Mouse (Mus musculus) ES-E14 (cell line): ENCODE results near the gene Man1c1. TPM values are rescaled to one million over a fixed set of nuclear protein-coding genes. Genes with fewer than 3 reads are reported as not detected.
A peak's percentile ranks its signal among the peaks of the same experiment; 100 is the strongest.

Source experiments
- DNase-seq: peaks from one replicate; pipeline ENCODE4 v3.0.0-alpha.2; 2013; ENCODE audit warnings: low read depth, low spot score
- H3K27ac ChIP-seq: 2 replicates; pipeline ENCODE4 v1.5.1; 2012; ENCODE audit warnings: low read depth, mild to moderate bottlenecking, low read length, moderate library complexity, mixed read lengths; ENCODE audit not compliant: poor library complexity, insufficient read depth, severe bottlenecking
- H3K36me3 ChIP-seq: 2 replicates; pipeline ENCODE4 v1.6.1; 2012; ENCODE audit warnings: mild to moderate bottlenecking, low read length, moderate library complexity, mixed read lengths; ENCODE audit not compliant: control insufficient read depth, poor library complexity, insufficient read depth, severe bottlenecking
- H3K4me1 ChIP-seq, 2 experiments: fragments of 150-350 bp in 1 of 2; sonication (generic) in 1 of 2; 2 replicates each; pipeline ENCODE4 v1.6.1; 2012; ENCODE audit warnings: low read length in 2 of 2, mild to moderate bottlenecking in 1 of 2, mixed read lengths in 1 of 2; ENCODE audit not compliant: control insufficient read depth in 2 of 2, insufficient read depth in 2 of 2, poor library complexity in 1 of 2
- H3K4me3 ChIP-seq, 2 experiments: fragments of 150-350 bp in 1 of 2; sonication (generic) in 1 of 2; 2 replicates each; pipeline ENCODE4 v1.5.1; 2012; ENCODE audit warnings: low read length in 2 of 2, low read depth in 1 of 2, mild to moderate bottlenecking in 1 of 2, mixed read lengths in 1 of 2; ENCODE audit not compliant: insufficient read depth in 1 of 2, poor library complexity in 1 of 2, severe bottlenecking in 1 of 2
- H3K9ac ChIP-seq: 2 replicates; pipeline ENCODE4 v1.6.1; 2012; ENCODE audit warnings: low read depth, mild to moderate bottlenecking, low read length, mixed read lengths; ENCODE audit not compliant: poor library complexity, insufficient read depth, severe bottlenecking
- H3K9me3 ChIP-seq: fragments of 150-350 bp; sonication (generic); 2 replicates; pipeline ENCODE4 v1.6.1; 2012; ENCODE audit warnings: low read depth, mild to moderate bottlenecking, low read length; ENCODE audit not compliant: control insufficient read depth, insufficient read depth
- CHD2 ChIP-seq: IDR thresholded peaks from 2 replicates; pipeline ENCODE4 v1.6.1; 2014; ENCODE audit warnings: mild to moderate bottlenecking, low read depth, low read length, inconsistent platforms
- HCFC1 ChIP-seq: IDR thresholded peaks from 2 replicates; pipeline ENCODE4 v1.6.1; 2012; ENCODE audit warnings: low read length, inconsistent platforms, borderline replicate concordance; ENCODE audit not compliant: insufficient read depth
- MAFK ChIP-seq: IDR thresholded peaks from 2 replicates; pipeline ENCODE4 v1.6.1; 2014; ENCODE audit warnings: mild to moderate bottlenecking, low read depth, low read length, inconsistent platforms; ENCODE audit not compliant: insufficient read depth
- ZC3H11A ChIP-seq: IDR thresholded peaks from 2 replicates; pipeline ENCODE4 v1.6.1; 2012; ENCODE audit warnings: low read depth, mild to moderate bottlenecking, inconsistent platforms, low read length, borderline replicate concordance
- ZNF384 ChIP-seq: IDR thresholded peaks from 2 replicates; pipeline ENCODE4 v1.6.1; 2012; ENCODE audit warnings: low read depth, low read length, inconsistent platforms
- in situ Hi-C, 2 experiments: fragments of 600-800 bp; cut with MboI; formaldehyde crosslinking; loops; one replicate each; pipeline ENCODE4 v1.15.1; 2025; ENCODE audit warnings: low sequenced_read_pairs in 2 of 2, inconsistent platforms in 1 of 2; ENCODE audit not compliant: unreplicated experiment in 2 of 2
- total RNA-seq: library from RNA; depleted of rRNA; stranded (reverse); fragments of 300-350 nt; gene quantifications from 2 replicates; pipeline ENCODE4 v1.2.3, GENCODE M21; 2012

Gene Man1c1
- total RNA-seq, 1 experiment: 6.1 TPM

DNA sequence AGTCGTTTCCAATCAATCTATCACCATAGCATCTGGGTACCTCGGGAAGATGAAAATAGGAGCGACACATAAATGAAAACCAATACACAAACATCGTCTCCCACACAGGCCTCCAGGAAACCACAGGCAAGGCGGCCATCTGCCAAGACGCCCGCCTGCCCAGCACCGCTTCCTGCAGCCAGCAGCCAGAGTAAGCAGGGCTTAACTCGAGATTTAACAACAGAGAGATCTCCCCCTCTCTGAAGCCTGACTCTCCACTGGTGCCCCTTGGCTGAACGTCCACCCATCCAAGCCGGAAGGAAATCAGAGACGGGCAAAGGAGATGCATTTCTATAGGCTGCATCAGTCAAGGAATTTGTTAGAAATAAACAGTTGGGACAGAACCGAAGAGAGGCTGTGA, 21.1 kb downstream of the Man1c1 start:
- H3K9me3 ChIP-seq: no peaks in the 10 kb centered on the region
- TF ChIP-seq ZNF384: no peak
- no peak for TF ChIP-seq CHD2
- TF ChIP-seq ZC3H11A: no peak
- TF ChIP-seq MAFK: no peak
- TF ChIP-seq HCFC1: no peak
- H3K36me3 ChIP-seq: no peaks in the 10 kb centered on the region
- H3K4me3 ChIP-seq: no peak overlapping the region
- H3K9ac ChIP-seq: no peak overlapping the region
- peaks cover 2 to 21% of the 10 kb centered on the region in 2 experiments; a peak in 1 of 4 replicates for H3K4me1 ChIP-seq
- in situ Hi-C loops: no loop called here
- H3K27ac ChIP-seq: no peak overlapping the region
- DNase-seq: no peak

DNA sequence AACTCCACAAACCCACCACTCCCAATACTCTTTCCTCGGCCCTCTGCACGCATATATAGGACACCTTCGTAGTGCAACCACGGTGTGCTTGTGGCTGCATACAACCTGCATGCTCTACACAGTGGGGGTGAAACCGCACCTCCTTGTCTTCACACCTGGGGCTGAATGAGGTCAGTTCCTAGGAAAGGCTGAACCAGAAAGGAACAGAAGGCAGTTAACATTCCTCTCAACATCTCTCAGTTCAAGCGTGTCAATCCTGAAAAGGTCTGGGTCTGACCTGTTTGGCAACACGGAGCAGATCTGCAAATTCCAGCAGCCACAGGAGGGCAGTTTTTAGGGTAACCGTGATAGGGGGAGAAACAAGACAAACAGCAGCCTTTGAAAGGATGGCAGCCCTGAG, 21.7 kb downstream of the Man1c1 start:
- TF ChIP-seq HCFC1: no peak
- peaks cover 2 to 21% of the 10 kb centered on the region in 2 experiments; a peak in 1 of 4 replicates for H3K4me1 ChIP-seq
- H3K9ac ChIP-seq: no peak overlapping the region
- H3K9me3 ChIP-seq: no peaks in the 10 kb centered on the region
- no peak for DNase-seq
- H3K27ac ChIP-seq: no peak overlapping the region
- no peaks in the 10 kb centered on the region for H3K36me3 ChIP-seq
- no peak overlapping the region for H3K4me3 ChIP-seq
- in situ Hi-C loops: no loop called here

GRCm38 (mm10) chr4:134681819-134682218, 22.3 kb downstream of the Man1c1 start:
- no peak overlapping the region for H3K4me3 ChIP-seq
- DNase-seq: no peak
- no peaks in the 10 kb centered on the region for H3K9me3 ChIP-seq
- TF ChIP-seq ZC3H11A: peak; percentile 71; the same call in 1 of the 2 replicates
- TF ChIP-seq MAFK: no peak
- no peak overlapping the region for H3K27ac ChIP-seq
- no peaks in the 10 kb centered on the region for H3K36me3 ChIP-seq
- H3K4me1 ChIP-seq: peaks cover 2 to 19% of the 10 kb centered on the region in 2 experiments; a peak in 1 of 4 replicates
- in situ Hi-C loops: no loop called here
- H3K9ac ChIP-seq: no peak overlapping the region

GRCm38 (mm10) chr4:134677556-134678508, 26.3 kb downstream of the Man1c1 start:
- no peaks in the 10 kb centered on the region for H3K9me3 ChIP-seq
- H3K4me1 ChIP-seq: peaks cover 0 to 13% of the 10 kb centered on the region in 2 experiments; a peak in 1 of 4 replicates
- no peak overlapping the region for H3K4me3 ChIP-seq
- in situ Hi-C loops: no loop called here
- no peak overlapping the region for H3K9ac ChIP-seq
- H3K36me3 ChIP-seq: no peaks in the 10 kb centered on the region
- no peak for TF ChIP-seq MAFK
- no peak for TF ChIP-seq CHD2
- TF ChIP-seq ZNF384: no peak
- TF ChIP-seq HCFC1: no peak
- no peak for TF ChIP-seq ZC3H11A
- no peak for DNase-seq
- H3K27ac ChIP-seq: no peak overlapping the region

DNA sequence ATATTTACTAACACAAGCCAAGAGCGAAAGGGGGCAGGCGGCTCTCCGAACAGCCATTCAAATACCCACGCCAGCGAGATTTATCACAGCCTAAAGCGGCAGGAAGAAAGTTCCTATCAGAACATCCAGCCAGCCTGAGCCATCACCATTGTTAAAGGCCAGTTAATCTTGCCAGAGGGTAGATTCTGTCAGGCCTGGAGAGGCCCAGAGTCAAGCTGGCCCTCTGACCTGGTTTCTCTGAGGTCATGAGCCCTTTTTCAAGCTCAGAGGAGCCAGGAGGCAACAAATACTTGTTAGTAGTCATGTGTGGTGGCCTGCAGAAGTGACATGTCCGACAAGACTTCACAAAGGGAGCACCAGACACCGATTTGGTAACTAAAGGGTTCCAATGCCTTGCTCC, 28.3 kb downstream of the Man1c1 start:
- H3K27ac ChIP-seq: no peak overlapping the region
- H3K4me1 ChIP-seq: peaks cover 0 to 7% of the 10 kb centered on the region in 2 experiments; a peak in 1 of 4 replicates
- H3K36me3 ChIP-seq: no peaks in the 10 kb centered on the region
- H3K9me3 ChIP-seq: no peaks in the 10 kb centered on the region
- H3K9ac ChIP-seq: no peak overlapping the region
- in situ Hi-C loops: no loop called here
- no peak for DNase-seq
- TF ChIP-seq CHD2: no peak
- TF ChIP-seq ZC3H11A: no peak
- TF ChIP-seq HCFC1: no peak
- TF ChIP-seq ZNF384: no peak
- TF ChIP-seq MAFK: no peak
- H3K4me3 ChIP-seq: no peak overlapping the region
